ENCODE assay signal across 16 mouse cellular contexts in the genomic region with DNA sequence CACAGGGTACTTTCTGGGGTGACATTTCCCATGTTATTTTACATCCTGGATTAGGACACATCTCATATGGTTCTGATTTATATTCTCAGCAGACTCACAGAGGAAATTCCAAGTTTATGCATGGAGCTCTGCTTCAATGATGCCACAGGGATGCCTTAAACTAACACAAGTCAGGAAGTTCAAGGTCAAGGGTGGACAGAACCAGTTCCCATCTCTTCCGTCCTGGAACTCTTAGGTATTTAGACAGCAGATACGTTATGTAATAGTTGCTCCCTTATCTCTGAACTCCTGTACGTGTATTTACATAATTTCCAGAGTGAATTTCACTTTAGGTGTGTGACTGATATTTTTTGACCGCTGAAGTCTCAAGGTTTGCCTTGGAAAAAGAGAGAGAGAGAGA.
"Had no signal": no experiment of that assay in that cellular context is flagged by ENCODE, and none has a peak within 500 bp of the region (broad histone marks: within the 10 kb centered on the region; RNA-seq: fewer than 3 reads in every experiment).

No protein-coding gene starts in this region.

- H3K4me1 ChIP-seq: midbrain, embryonic 12.5 days had no signal

- DNase-seq: kidney, postnatal 10 days; kidney, postnatal 4 days; layer of hippocampus, adult 9-11 months; liver, postnatal 0 days; lung, embryonic 14.5 days; lung, postnatal 10 days; lung, postnatal 4 days; thymus, adult 18-20 months; thymus, postnatal 36 days had no signal

- H3K9ac ChIP-seq: limb, embryonic 13.5 days; liver, embryonic 14.5 days; liver, postnatal 0 days; lung, embryonic 14.5 days; midbrain, embryonic 12.5 days; midbrain, embryonic 15.5 days; neural tube, embryonic 12.5 days; neural tube, embryonic 15.5 days had no signal

- H3K4me3 ChIP-seq: limb, embryonic 10.5 days; limb, embryonic 13.5 days; midbrain, embryonic 12.5 days; midbrain, embryonic 15.5 days; neural tube, embryonic 12.5 days; neural tube, embryonic 15.5 days had no signal

- H3K36me3 ChIP-seq: limb, embryonic 10.5 days; limb, embryonic 13.5 days; midbrain, embryonic 12.5 days; midbrain, embryonic 15.5 days; neural tube, embryonic 12.5 days; neural tube, embryonic 15.5 days had no signal

- H3K27me3 ChIP-seq: limb, embryonic 13.5 days; midbrain, embryonic 12.5 days; midbrain, embryonic 15.5 days; neural tube, embryonic 12.5 days; neural tube, embryonic 15.5 days had no signal

- H3K27ac ChIP-seq: limb, embryonic 10.5 days; limb, embryonic 13.5 days; liver, embryonic 14.5 days; midbrain, embryonic 12.5 days; midbrain, embryonic 15.5 days; neural tube, embryonic 12.5 days; neural tube, embryonic 15.5 days had no signal
